ENCODE assay signal across 16 mouse cellular contexts in genomic region chr9:98929496-98929895, GRCm38 (mm10). TPM values are rescaled to one million over a fixed set of nuclear protein-coding genes. Genes with fewer than 3 reads are reported as not detected.
DNase-seq lines count a peak whose midpoint lies in the region; ATAC-seq and TF ChIP-seq lines count a peak whose summit lies in the region.
"Had no signal": no experiment of that assay in that cellular context is flagged by ENCODE, and none has a peak within 500 bp of the region (broad histone marks: within the 10 kb centered on the region; RNA-seq: fewer than 3 reads in every experiment).

No protein-coding gene starts in this region.

- no peak overlapping the region for H3K27ac ChIP-seq in forebrain, postnatal 0 days (ENCODE audit: low read depth, low read length)
- H3K27ac ChIP-seq in forebrain, embryonic 14.5 days (ENCODE audit: low read depth, low read length): no peak overlapping the region
- H3K27ac ChIP-seq in lung, embryonic 14.5 days (ENCODE audit: low read depth): no peak overlapping the region
- H3K27ac ChIP-seq in ES-E14 (ENCODE audit: insufficient read depth, low read depth, low read length, poor library complexity, severe bottlenecking): no peak overlapping the region
- H3K27ac ChIP-seq in liver, postnatal 0 days (ENCODE audit: low read depth): no peak overlapping the region
- H3K27ac ChIP-seq: limb, embryonic 10.5 days had no signal

- DNase-seq in forebrain, postnatal 0 days: no peak
- no peak for DNase-seq in forebrain, embryonic 14.5 days (ENCODE audit: low spot score)
- no peak for DNase-seq in lung, embryonic 14.5 days
- DNase-seq in lung, adult 18-20 months: no peak
- peak; percentile 47 for DNase-seq in ES-E14 (ENCODE audit: low read depth, low spot score)
- no peak for DNase-seq in liver, postnatal 0 days
- DNase-seq in kidney, postnatal 25 days: no peak
- DNase-seq: heart, postnatal 10 days; kidney, adult 11 months; lung, postnatal 14 days had no signal

- H3K4me3 ChIP-seq in forebrain, postnatal 0 days (ENCODE audit: low read depth, low read length): no peak overlapping the region
- H3K4me3 ChIP-seq in forebrain, embryonic 14.5 days (ENCODE audit: low read depth, low read length): no peak overlapping the region
- no peak overlapping the region for H3K4me3 ChIP-seq in lung, embryonic 14.5 days (ENCODE audit: low read depth, low read length)
- no peak overlapping the region for H3K4me3 ChIP-seq in ES-E14 (ENCODE audit: insufficient read depth in 1 of 2, low read depth in 1 of 2, low read length in 2 of 2, poor library complexity in 1 of 2, severe bottlenecking in 1 of 2)
- H3K4me3 ChIP-seq in liver, postnatal 0 days (ENCODE audit: low read depth, low read length): no peak overlapping the region
- H3K4me3 ChIP-seq: limb, embryonic 10.5 days had no signal

- in situ Hi-C loops in ES-E14 (cut with MboI; ENCODE audit: low sequenced_read_pairs in 2 of 2, unreplicated experiment in 2 of 2): no loop called here

- no peaks in the 10 kb centered on the region for H3K36me3 ChIP-seq in forebrain, postnatal 0 days (ENCODE audit: insufficient read depth)
- no peaks in the 10 kb centered on the region for H3K36me3 ChIP-seq in forebrain, embryonic 14.5 days (ENCODE audit: control insufficient read depth, insufficient read depth, low read length)
- no peaks in the 10 kb centered on the region for H3K36me3 ChIP-seq in lung, embryonic 14.5 days (ENCODE audit: insufficient read depth)
- H3K36me3 ChIP-seq in ES-E14 (ENCODE audit: control insufficient read depth, insufficient read depth, low read length, poor library complexity, severe bottlenecking): no peaks in the 10 kb centered on the region
- no peaks in the 10 kb centered on the region for H3K36me3 ChIP-seq in liver, postnatal 0 days (replicated peaks; ENCODE audit: insufficient read depth, low read length)
- H3K36me3 ChIP-seq: limb, embryonic 10.5 days had no signal

- H3K4me2 ChIP-seq in forebrain, postnatal 0 days (ENCODE audit: low read depth): no peak overlapping the region
- H3K4me2 ChIP-seq in forebrain, embryonic 14.5 days (ENCODE audit: low read length): no peak overlapping the region
- no peak overlapping the region for H3K4me2 ChIP-seq in lung, embryonic 14.5 days
- no peak overlapping the region for H3K4me2 ChIP-seq in liver, postnatal 0 days (ENCODE audit: low read depth, low read length)

- no peaks in the 10 kb centered on the region for H3K4me1 ChIP-seq in forebrain, postnatal 0 days (ENCODE audit: insufficient read depth)
- H3K4me1 ChIP-seq in forebrain, embryonic 14.5 days (ENCODE audit: control insufficient read depth, insufficient read depth, low read length): no peaks in the 10 kb centered on the region
- H3K4me1 ChIP-seq in lung, embryonic 14.5 days (ENCODE audit: insufficient read depth): no peaks in the 10 kb centered on the region
- no peaks in the 10 kb centered on the region for H3K4me1 ChIP-seq in ES-E14 (ENCODE audit: control insufficient read depth in 2 of 2, insufficient read depth in 2 of 2, low read length in 2 of 2, poor library complexity in 1 of 2)
- H3K4me1 ChIP-seq in liver, postnatal 0 days (ENCODE audit: insufficient read depth): no peaks in the 10 kb centered on the region
- H3K4me1 ChIP-seq: limb, embryonic 10.5 days had no signal

- no peaks in the 10 kb centered on the region for H3K27me3 ChIP-seq in forebrain, postnatal 0 days (ENCODE audit: insufficient read depth, low read length)
- no peaks in the 10 kb centered on the region for H3K27me3 ChIP-seq in forebrain, embryonic 14.5 days (replicated peaks; ENCODE audit: control insufficient read depth, insufficient read depth, low read length)
- no peaks in the 10 kb centered on the region for H3K27me3 ChIP-seq in lung, embryonic 14.5 days (ENCODE audit: insufficient read depth, low read length)
- H3K27me3 ChIP-seq in liver, postnatal 0 days (ENCODE audit: insufficient read depth, low read length): no peaks in the 10 kb centered on the region

- WGBS in forebrain, postnatal 0 days: 97% methylated on average over 2 of the region's 2 CpGs
- 91% methylated on average over 2 of the region's 2 CpGs for WGBS in forebrain, embryonic 14.5 days
- 93% methylated on average over 2 of the region's 2 CpGs for WGBS in lung, embryonic 14.5 days
- WGBS in liver, postnatal 0 days (ENCODE audit: insufficient replicate concordance): 81% methylated on average over 2 of the region's 2 CpGs

- TF ChIP-seq CTCF in forebrain, postnatal 0 days (IDR thresholded peaks at IDR 0.05; ENCODE audit: low read depth): peak; percentile 41; the same call in 1 of the 2 replicates
- peak; percentile 52 for TF ChIP-seq CTCF in lung, embryonic 14.5 days (IDR thresholded peaks at IDR 0.05; ENCODE audit: low read depth)
- peak; percentile 54 for TF ChIP-seq CTCF in liver, postnatal 0 days (IDR thresholded peaks at IDR 0.05; ENCODE audit: low read depth)

- no peak overlapping the region for H3K9ac ChIP-seq in forebrain, postnatal 0 days
- no peak overlapping the region for H3K9ac ChIP-seq in forebrain, embryonic 14.5 days (ENCODE audit: low read length)
- H3K9ac ChIP-seq in lung, embryonic 14.5 days: no peak overlapping the region
- H3K9ac ChIP-seq in ES-E14 (ENCODE audit: insufficient read depth, low read depth, low read length, poor library complexity, severe bottlenecking): no peak overlapping the region
- H3K9ac ChIP-seq in liver, postnatal 0 days (replicated peaks): no peak overlapping the region

- no peak for TF ChIP-seq EP300 in liver, postnatal 0 days (IDR thresholded peaks at IDR 0.05; ENCODE audit: low read depth)

- no peaks in the 10 kb centered on the region for H3K9me3 ChIP-seq in forebrain, postnatal 0 days (ENCODE audit: low read length)
- H3K9me3 ChIP-seq in forebrain, embryonic 14.5 days (replicated peaks; ENCODE audit: control insufficient read depth, low read length): no peaks in the 10 kb centered on the region
- H3K9me3 ChIP-seq in lung, embryonic 14.5 days (ENCODE audit: low read depth, low read length): no peaks in the 10 kb centered on the region; the same call in 1 of the 2 replicates
- H3K9me3 ChIP-seq in ES-E14 (ENCODE audit: control insufficient read depth, insufficient read depth, low read depth, low read length): no peaks in the 10 kb centered on the region
- H3K9me3 ChIP-seq in liver, postnatal 0 days (ENCODE audit: low read length): no peaks in the 10 kb centered on the region
- H3K9me3 ChIP-seq: limb, embryonic 10.5 days had no signal

- no peak for ATAC-seq in forebrain, postnatal 0 days
- ATAC-seq in forebrain, embryonic 14.5 days: no peak
- no peak for ATAC-seq in lung, embryonic 14.5 days (ENCODE audit: insufficient read depth)
- no peak for ATAC-seq in liver, postnatal 0 days
- ATAC-seq in erythroid progenitor cell, adult 5-6 weeks (replicated peaks; ENCODE audit: low FRiP score, poor library complexity, severe bottlenecking): no peak

TF ChIP-seq in ES-E14, 5 proteins besides CTCF, POLR2A, EP300 and RAD21:
- TF ChIP-seq MAFK (IDR thresholded peaks at IDR 0.05; ENCODE audit: insufficient read depth, low read depth, low read length) (no peak), HCFC1 (IDR thresholded peaks at IDR 0.05; ENCODE audit: borderline replicate concordance, insufficient read depth, low read length) (no peak), ZC3H11A (IDR thresholded peaks at IDR 0.05; ENCODE audit: borderline replicate concordance, low read depth, low read length) (peak; percentile 54), ZNF384 (IDR thresholded peaks at IDR 0.05; ENCODE audit: low read depth, low read length) (0 out of 2 replicates have a peak, but pooled peaks have one; percentile 38), CHD2 (IDR thresholded peaks at IDR 0.05; ENCODE audit: low read depth, low read length) (no peak)

RNA-seq across cellular contexts. Expression of gene Foxl2, which starts 25.6 kb away (rescaled TPM):
- 0.08 and 0.71 TPM in 2 replicates for total RNA-seq in forebrain, postnatal 0 days (2014; rRNA removed)
- polyA plus RNA-seq in forebrain, postnatal 0 days (2015; fragmentation: Nextera tagmentation; extraction: Ambion mirVana): 0.43 and 0.61 TPM in 2 replicates
- polyA plus RNA-seq in forebrain, embryonic 14.5 days (2014; fragmentation: Nextera tagmentation; extraction: Ambion mirVana): 0.43 and 0.72 TPM in 2 replicates
- polyA plus RNA-seq in lung, embryonic 14.5 days (2014; fragmentation: Nextera tagmentation; extraction: Ambion mirVana): 0.07 TPM in 1 of 2 replicates, not detected in the other
- total RNA-seq in ES-E14 (2012; rRNA removed): 0.36 TPM in 1 of 2 replicates, not detected in the other
- not detected in 2 replicates for polyA plus RNA-seq in liver, postnatal 0 days (2015; fragmentation: Nextera tagmentation; extraction: Ambion mirVana)
- not detected in 2 replicates for total RNA-seq in erythroid progenitor cell, adult 5-6 weeks (2015; ENCODE audit: low replicate concordance)
- not detected in 2 replicates for total RNA-seq in erythroid progenitor cell, adult 5-6 weeks (2017; ENCODE audit: low replicate concordance)
- total RNA-seq: granulocyte monocyte progenitor cell, adult 5-6 weeks; heart, postnatal 10 days had no signal
- polyA plus RNA-seq: limb, embryonic 10.5 days; stomach, embryonic 16.5 days had no signal

RNA-seq across cellular contexts. Expression of gene 7420426K07Rik, which starts 26.6 kb away (rescaled TPM):
- not detected in 2 replicates for total RNA-seq in forebrain, postnatal 0 days (2014; rRNA removed)
- not detected in 2 replicates for polyA plus RNA-seq in forebrain, postnatal 0 days (2015; fragmentation: Nextera tagmentation; extraction: Ambion mirVana)
- not detected in 2 replicates for polyA plus RNA-seq in forebrain, embryonic 14.5 days (2014; fragmentation: Nextera tagmentation; extraction: Ambion mirVana)
- not detected in 2 replicates for polyA plus RNA-seq in lung, embryonic 14.5 days (2014; fragmentation: Nextera tagmentation; extraction: Ambion mirVana)
- total RNA-seq in ES-E14 (2012; rRNA removed): 0.18 TPM in 1 of 2 replicates, not detected in the other
- not detected in 2 replicates for polyA plus RNA-seq in liver, postnatal 0 days (2015; fragmentation: Nextera tagmentation; extraction: Ambion mirVana)
- total RNA-seq in erythroid progenitor cell, adult 5-6 weeks (2015; ENCODE audit: low replicate concordance): not detected in 2 replicates
- not detected in 2 replicates for total RNA-seq in erythroid progenitor cell, adult 5-6 weeks (2017; ENCODE audit: low replicate concordance)
- total RNA-seq: adrenal gland, adult 18-20 months; granulocyte monocyte progenitor cell, adult 5-6 weeks; heart, postnatal 10 days had no signal
- polyA plus RNA-seq: frontal cortex, adult 2 months; limb, embryonic 10.5 days; stomach, embryonic 16.5 days had no signal

RNA-seq across cellular contexts. Expression of gene Faim, which starts 56.7 kb away (rescaled TPM):
- total RNA-seq in forebrain, postnatal 0 days (2014; rRNA removed): 50.7 and 53.9 TPM in 2 replicates
- 101 and 106 TPM in 2 replicates for polyA plus RNA-seq in forebrain, postnatal 0 days (2015; fragmentation: Nextera tagmentation; extraction: Ambion mirVana)
- 104 and 105 TPM in 2 replicates for polyA plus RNA-seq in forebrain, embryonic 14.5 days (2014; fragmentation: Nextera tagmentation; extraction: Ambion mirVana)
- polyA plus RNA-seq in lung, embryonic 14.5 days (2014; fragmentation: Nextera tagmentation; extraction: Ambion mirVana): 45.1 and 47.7 TPM in 2 replicates
- 26.0 and 30.9 TPM in 2 replicates for total RNA-seq in ES-E14 (2012; rRNA removed)
- 16.2 and 16.7 TPM in 2 replicates for polyA plus RNA-seq in liver, postnatal 0 days (2015; fragmentation: Nextera tagmentation; extraction: Ambion mirVana)
- total RNA-seq in erythroid progenitor cell, adult 5-6 weeks (2015; ENCODE audit: low replicate concordance): 4.2 and 7.2 TPM in 2 replicates
- total RNA-seq in erythroid progenitor cell, adult 5-6 weeks (2017; ENCODE audit: low replicate concordance): 3.3 and 10.4 TPM in 2 replicates
